Mouse (Mus musculus) brown adipose tissue, adult 24 weeks (tissue): ENCODE data around the gene Spast. TPM values are rescaled to one million over a fixed set of nuclear protein-coding genes. Genes with fewer than 3 reads are reported as not detected.
"Not testable (repeated sequence)": the region's sequence is repeated elsewhere in the genome, so short reads cannot be mapped to it uniquely, and the experiment has no call there.

Experiments
- H3K27ac ChIP-seq: fragments of 200-500 bp; replicated peaks from 2 replicates; pipeline ENCODE4 v1.5.1; 2012; ENCODE audit warnings: low read depth, mild to moderate bottlenecking, low read length
- H3K4me1 ChIP-seq: fragments of 200-500 bp; 2 replicates; pipeline ENCODE4 v1.6.1; 2012; ENCODE audit warnings: low read length, mixed read lengths; ENCODE audit not compliant: control insufficient read depth, insufficient read depth, insufficient read length
- H3K4me3 ChIP-seq: fragments of 200-500 bp; 2 replicates; pipeline ENCODE4 v1.5.1; 2012; ENCODE audit warnings: low read depth, mild to moderate bottlenecking, low read length, moderate library complexity; ENCODE audit not compliant: insufficient read depth
- polyA plus RNA-seq: library from polyadenylated mRNA; stranded (reverse); fragments of >200 nt; gene quantifications from 2 replicates; pipeline ENCODE4 v1.2.4, GENCODE M21; 2012; ENCODE audit not compliant: missing spikeins, insufficient read depth, insufficient read length

The Spast gene
- polyA plus RNA-seq, 1 experiment: 14.8 TPM

DNA sequence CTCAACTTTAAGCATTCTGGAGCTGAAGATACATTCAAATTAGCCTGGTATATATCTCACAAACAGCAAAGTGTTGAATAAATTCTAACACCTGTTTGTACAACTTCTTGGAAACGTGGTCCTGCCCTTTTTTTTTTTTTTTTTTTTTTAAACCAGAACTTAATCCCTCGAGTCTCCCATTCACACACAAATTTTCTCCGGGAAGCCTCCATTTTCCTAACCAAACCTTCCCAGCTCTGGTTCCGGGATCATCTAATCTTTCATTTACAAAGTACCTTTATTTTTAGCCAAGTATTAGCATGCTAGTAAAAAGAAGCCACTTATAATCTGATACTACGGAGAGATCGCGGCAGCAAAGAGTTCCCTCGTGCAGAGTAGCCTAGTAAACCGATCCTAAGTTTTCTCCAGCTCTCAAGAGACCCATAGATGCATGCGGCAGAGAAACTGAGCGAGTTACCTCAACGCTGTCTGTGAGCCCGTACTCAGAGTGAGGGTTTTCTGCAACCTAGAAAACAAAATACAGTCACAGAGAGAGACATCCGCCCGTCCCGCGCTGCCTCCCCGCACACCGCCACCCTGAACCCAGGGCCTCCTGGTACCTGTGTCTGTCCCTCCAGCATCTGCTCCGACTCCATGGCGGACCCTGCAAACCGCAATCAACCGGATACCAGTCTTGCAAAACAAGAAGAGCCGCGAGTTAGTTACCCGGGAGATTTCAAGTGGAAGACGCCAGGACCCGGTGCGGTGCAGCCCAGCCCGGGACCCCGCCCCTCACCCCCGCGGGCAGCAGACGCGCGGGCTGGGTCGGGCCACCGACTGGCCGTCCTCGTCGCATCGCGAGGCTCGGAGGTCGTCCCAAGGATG lies 23.1 kb upstream of the Spast start:
- Histone ChIP-seq H3K4me3 (peak overlapping the region; percentile 78), H3K27ac (peak overlapping the region; percentile 17; the same call in 1 of the 2 replicates), H3K4me1 (no peaks in the 10 kb centered on the region)

DNA sequence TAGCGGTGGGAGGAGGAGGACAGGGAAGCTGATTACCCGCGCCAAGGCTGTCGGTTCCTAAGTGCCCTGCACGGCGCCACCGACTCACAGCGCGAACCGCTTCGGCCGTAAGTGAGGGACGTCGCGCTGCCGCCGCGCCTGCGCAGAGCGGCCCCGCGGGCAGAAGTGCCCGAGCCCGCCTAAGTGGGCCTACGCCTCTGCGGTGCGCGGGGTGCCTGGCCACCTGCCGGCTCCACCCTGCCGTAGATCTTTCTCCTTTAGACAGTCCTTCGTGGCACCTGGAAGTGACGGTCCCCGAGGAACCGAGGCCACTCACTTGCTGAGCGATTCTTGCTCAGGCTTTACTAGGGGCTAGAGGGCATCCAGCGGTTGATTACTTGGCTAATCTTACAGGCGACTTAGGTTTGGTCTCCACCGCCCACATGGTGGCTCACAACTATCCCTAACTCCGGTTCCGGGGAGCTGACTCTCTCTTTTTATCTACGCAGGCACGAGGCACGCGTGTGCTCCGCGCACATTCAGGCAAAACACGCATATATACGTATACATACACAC lies 22.4 kb upstream of the Spast start:
- H3K4me1 ChIP-seq: no peaks in the 10 kb centered on the region
- peak overlapping the region; percentile 78 for H3K4me3 ChIP-seq
- peak overlapping the region; percentile 97 for H3K27ac ChIP-seq

DNA sequence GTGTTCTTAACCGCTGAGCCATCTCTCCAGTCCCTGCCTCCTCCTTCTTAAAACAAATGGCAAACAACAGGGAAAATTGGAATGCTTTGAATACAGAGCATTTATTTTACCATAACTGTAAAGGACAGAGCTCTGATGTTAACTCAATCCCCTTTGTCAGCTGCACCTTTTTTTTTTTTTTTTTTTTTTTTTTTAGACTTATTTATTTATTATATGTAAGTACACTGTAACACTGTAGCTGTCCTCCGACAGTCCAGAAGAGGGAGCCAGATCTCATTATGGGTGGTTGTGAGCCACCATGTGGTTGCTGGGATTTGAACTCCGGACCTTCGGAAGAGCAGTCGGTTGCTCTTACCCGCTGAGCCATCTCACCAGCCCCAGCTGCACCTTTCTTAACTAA lies 20.1 kb upstream of the Spast start:
- no peak overlapping the region for H3K4me3 ChIP-seq
- H3K4me1 ChIP-seq: no peaks in the 10 kb centered on the region
- no peak overlapping the region for H3K27ac ChIP-seq

DNA sequence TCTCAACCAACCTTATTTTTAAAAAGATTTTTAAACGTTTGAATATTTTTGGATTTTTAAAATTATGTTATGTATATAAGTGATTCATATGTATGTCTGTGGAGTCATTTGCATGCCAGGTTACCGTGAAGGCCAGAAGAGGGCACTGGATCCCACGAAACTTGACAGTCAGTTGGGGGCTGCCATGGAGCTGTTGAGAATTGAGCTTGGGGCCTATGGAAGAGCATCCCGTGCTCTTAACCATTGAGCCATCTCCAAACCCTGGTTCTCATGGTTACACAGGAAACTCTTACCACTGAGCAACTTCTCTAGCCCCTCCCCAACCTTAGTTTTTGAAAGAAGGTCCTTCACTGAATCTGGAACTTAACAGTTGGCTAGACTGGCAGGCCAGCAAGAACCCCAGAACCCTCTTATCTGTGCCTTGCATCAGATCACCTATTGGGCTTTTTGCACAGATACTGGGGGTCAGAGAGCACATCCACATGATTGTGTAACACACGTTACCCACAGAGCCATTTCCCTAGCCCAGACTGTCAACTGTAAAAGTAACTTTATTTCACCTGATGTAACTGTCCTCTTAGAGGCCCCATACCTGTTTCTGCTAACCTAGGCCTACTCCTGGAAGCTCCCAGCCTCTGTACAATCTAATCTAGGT lies 16.3 kb upstream of the Spast start:
- Histone ChIP-seq H3K4me1 (no peaks in the 10 kb centered on the region), H3K4me3 (no peak overlapping the region), H3K27ac (no peak overlapping the region)

DNA sequence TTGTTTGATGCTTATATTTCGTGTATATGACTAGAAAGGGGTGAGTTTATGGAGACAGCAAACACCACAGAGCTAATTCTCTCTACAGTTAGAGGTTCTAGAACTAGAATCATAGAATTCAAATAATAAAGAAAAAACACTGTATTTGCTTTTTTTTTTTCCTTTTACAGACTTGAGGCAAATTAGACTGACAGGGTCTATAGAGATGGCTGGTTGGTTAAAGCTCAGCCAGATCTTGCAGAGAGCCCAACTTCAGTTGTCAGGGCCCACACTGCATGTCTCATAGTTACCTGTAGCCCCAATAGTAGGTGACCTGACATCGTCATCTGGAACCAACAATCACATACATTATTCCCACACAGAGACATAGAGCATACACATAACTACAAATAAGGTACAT lies 14.9 kb upstream of the Spast start, which contains the start of gene Dpy30:
Gene Dpy30, minus strand, starts transcription at position 101 of the 400 bp plus-strand sequence.
- H3K4me1 ChIP-seq: no peaks in the 10 kb centered on the region
- H3K27ac ChIP-seq: no peak within 1 kb of the TSS

DNA sequence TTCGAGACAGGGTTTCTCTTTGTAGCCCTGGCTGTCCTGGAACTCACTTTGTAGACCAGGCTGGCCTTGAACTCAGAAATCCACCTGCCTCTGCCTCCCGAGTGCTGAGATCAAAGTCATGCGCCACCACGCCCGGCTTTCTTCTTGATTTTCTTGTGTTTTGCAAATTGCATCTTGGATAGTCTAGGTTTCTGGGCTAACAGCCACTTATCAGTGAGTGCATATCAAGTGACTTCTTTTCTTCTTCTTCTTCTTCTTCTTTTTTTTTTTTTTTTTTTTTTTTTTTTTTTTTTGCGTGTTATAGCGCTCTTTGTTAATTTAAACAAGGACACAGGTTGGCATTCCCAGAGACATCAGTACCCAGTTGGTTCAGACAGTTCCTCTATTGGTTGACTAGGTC lies 11.6 kb upstream of the Spast start:
- not testable (repeated sequence) for H3K27ac ChIP-seq, H3K4me3 ChIP-seq, H3K4me1 ChIP-seq

More for the DNA sequence above, 14.9 kb upstream of the Spast start, which contains the start of gene Dpy30:
- no peak within 1 kb of the TSS for H3K4me3 ChIP-seq

DNA sequence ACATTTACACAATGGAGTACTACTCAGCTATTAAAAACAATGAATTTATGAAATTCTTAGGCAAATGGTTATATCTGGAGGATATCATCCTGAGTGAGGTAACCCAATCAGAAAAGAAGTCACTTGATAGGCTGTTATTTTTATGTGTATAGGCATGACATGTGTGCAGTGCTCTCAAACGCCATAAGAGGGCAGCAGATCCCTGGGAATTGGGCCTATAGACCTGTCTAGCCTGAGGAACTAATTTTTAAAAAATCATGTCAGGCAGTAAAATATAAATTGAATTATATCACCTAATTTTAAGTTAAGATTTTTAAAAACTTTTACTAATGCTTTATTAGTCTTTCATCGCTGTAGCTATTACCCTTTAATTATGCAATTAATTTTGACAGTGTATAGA lies 10.6 kb upstream of the Spast start:
- not testable (repeated sequence) for H3K4me1 ChIP-seq, H3K27ac ChIP-seq

DNA sequence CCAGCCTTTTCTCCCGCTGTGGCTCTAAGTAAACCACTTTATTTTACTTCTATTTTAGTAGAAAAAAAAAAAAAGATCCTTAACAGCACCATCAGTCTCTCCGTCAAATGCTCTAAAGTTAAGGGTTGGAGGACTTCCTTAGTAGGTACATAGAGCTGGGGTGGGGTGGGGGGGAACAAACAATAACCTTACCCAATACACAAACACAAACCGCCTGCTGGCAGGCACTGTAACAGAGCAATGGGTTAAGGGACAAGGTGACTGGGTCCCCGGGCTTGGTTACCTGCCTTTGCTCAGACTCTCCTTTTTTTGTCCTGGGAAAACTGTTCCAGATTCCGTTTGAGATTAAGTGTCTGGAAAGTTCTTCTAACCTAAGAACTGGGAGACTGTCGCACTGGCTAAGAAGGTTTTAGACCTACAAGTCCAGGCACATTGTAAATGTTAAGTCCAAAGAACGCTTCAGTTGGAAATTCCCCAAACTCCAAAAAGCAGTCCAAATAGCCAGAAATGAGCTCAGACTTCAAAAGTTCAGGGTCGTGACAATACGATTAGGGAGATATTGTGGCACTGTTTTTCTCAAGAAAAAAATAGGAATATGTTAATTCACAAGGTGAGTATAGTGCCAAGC lies 7.6 kb upstream of the Spast start:
- Histone ChIP-seq H3K4me1 (no peaks in the 10 kb centered on the region), H3K27ac (no peak overlapping the region), H3K4me3 (no peak overlapping the region)

More for the DNA sequence above, 10.6 kb upstream of the Spast start:
- H3K4me3 ChIP-seq: not testable (repeated sequence)

DNA sequence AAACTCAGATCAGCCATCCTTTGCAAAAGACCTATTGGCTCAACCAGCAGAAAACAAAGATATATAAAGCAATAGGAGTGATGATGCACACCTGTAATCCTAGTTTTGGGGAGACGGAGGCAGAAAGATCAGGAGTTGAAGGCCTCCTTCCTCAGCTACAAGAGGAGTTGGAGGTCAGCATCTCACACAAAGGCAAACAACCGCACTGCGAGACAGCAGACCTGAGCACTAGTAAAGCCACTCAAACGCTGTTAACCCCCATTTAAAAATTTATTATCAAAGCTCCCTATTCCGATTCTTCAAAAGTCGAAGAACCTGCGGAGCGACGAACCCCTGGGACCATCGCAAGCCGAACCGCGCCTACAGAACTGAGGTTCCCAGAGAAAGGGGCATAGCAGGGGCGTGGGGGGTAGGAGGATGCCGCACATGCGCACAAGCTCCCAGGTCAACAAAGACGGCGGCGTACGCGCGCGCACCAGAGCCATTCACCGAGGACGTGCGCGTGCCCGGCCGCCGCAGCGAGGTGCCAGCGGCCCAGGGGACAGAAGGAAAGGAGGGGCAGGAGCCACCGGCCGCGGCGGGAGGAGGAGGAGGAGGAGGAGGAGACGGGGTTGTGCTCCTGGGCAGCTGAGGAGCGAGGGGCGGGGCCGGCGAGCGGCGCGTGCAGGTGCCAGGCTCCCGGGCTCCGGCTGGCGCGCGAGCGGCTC lies 409 bp upstream of the Spast start:
- peak overlapping the region; percentile 99 for H3K4me3 ChIP-seq
- peaks cover 12% of the 10 kb centered on the region for H3K4me1 ChIP-seq
- peak overlapping the region; percentile 26 for H3K27ac ChIP-seq

DNA sequence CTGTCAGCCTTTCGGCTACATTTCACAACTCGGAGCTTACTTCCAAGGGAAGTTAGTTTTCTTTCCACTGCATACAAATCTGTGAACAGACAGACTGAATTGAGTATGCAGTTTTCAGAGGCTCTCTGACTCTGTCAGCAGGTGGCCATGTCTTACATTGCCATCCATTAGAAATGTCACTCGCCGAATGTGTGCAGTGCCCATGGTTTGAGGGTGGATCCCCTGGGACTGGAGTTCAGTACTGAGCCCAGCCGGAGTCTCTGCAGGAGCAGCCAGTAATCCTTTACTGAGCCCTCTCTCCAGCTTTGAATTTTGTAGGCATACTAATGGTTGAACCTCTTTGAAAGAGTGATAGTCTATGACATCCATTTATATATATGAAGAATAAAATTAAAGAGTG lies 2.4 kb downstream of the Spast start:
- Histone ChIP-seq H3K4me3 (no peak overlapping the region; the same call in 1 of the 2 replicates), H3K4me1 (peaks cover 12% of the 10 kb centered on the region), H3K27ac (no peak overlapping the region)

DNA sequence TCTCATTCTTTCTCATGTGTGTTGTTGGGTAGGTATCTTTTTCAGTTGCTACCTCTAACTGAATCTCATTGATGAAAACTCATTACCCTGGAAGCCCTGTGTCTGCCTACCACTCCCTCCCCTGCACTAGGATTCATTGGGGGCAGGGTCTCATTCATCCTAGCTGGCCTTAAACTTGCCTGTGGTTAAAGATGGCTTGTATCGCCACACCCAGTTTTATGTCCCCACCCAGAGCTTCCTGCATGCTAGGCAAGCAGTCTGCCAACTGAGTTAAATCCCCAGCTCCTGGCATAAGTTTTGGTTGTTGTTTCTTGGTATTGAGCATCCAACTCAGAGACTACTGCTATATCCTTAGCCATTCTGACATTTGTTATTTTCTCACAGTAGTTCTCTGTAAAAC lies 24.8 kb downstream of the Spast start:
- Histone ChIP-seq H3K4me3 (no peak overlapping the region), H3K4me1 (no peaks in the 10 kb centered on the region), H3K27ac (no peak overlapping the region)

DNA sequence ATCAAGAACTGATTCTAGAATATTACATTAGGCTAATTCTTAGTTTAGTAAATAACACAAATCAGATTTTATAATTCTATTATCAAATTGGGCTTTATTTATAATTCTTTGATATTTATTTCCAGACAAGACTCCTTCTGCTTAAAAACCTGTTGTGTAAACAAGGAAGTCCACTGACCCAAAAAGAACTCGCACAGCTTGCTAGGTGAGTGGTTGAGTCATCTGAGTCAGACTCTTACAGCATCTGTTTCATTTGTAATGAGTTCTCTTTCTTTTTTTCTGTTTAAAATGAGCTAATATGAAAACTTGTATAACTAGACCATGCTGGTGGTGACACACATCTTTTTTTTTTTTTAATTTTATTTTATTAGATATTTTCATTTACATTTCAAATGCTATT lies 38.1 kb downstream of the Spast start:
- Histone ChIP-seq H3K4me1 (no peaks in the 10 kb centered on the region), H3K27ac (no peak overlapping the region), H3K4me3 (no peak overlapping the region)

DNA sequence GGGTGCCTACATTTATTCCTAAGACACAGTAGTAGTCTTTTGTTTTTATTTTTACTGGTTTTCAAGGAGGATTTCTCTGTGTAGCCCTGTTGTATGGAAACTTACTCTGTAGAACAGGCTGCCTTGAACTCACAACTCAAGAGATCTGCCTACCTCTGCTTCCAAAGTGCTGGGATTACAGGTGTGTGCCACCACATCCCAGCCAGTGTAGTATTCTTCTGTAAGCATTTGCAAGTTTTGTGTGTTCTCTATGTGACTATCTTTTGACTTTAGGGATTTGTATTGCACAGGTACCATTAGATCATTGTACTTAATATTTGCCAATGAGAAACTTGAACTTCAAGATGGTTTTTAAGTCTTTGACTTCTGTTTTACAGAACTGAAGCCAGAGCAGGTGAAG lies 47.9 kb downstream of the Spast start:
- Histone ChIP-seq H3K27ac (no peak overlapping the region), H3K4me3 (no peak overlapping the region), H3K4me1 (no peaks in the 10 kb centered on the region)

DNA sequence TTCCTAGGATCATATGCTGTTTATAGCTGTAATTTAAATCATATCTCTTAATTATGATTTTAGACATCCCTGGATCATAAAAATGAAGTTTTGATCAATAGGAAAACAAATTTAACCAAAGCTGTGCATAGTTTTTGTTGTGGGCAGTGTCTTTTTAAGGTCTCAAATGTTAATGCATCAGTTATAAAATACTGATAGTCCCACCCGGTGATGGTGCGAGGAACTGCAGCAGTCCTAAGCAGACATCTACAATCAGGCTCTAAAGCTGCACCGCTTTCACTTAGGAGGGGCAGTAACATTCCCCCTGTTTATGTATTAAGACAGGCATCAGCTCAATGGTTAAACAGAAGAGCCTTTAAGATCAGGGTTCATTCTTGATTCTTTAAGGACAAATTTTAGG lies 51.1 kb downstream of the Spast start:
- H3K4me1 ChIP-seq: no peaks in the 10 kb centered on the region
- no peak overlapping the region for H3K27ac ChIP-seq
- no peak overlapping the region for H3K4me3 ChIP-seq

DNA sequence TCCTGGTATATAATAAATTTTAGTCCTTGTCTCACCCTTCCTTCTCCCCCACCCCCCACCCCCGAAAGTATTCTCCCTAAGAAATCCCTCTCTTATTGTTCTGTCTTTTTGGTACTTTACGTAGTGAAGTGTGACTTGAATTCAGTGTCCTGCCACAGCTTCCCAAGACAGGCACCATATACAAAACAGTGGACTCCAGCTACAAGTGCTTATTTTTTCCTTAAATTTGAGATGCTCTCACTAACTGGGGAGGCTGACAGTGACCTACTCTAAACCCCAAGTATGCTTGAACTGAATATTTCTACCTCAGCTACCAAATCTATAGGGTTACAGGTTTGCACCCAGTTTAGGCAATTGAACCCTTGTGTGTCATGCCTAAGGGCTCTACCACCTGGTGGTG lies 55.6 kb downstream of the Spast start:
- Histone ChIP-seq H3K27ac (no peak overlapping the region), H3K4me3 (no peak overlapping the region; the same call in 1 of the 2 replicates), H3K4me1 (no peaks in the 10 kb centered on the region)
